Mouse (Mus musculus) activated CD4-positive, CD25-positive, alpha-beta regulatory T cell, adult 9 weeks (primary cell): ENCODE data around the gene Bricd5. TPM values are rescaled to one million over a fixed set of nuclear protein-coding genes. Genes with fewer than 3 reads are reported as not detected.

Source experiments
- polyA plus RNA-seq: library from polyadenylated mRNA; unstranded; fragments of 100-300 nt; shearing (Covaris generic); gene quantifications from one replicate; pipeline ENCODE4 v1.2.1, GENCODE M21; 2017

Bricd5 gene
- polyA plus RNA-seq = not detected

DNA sequence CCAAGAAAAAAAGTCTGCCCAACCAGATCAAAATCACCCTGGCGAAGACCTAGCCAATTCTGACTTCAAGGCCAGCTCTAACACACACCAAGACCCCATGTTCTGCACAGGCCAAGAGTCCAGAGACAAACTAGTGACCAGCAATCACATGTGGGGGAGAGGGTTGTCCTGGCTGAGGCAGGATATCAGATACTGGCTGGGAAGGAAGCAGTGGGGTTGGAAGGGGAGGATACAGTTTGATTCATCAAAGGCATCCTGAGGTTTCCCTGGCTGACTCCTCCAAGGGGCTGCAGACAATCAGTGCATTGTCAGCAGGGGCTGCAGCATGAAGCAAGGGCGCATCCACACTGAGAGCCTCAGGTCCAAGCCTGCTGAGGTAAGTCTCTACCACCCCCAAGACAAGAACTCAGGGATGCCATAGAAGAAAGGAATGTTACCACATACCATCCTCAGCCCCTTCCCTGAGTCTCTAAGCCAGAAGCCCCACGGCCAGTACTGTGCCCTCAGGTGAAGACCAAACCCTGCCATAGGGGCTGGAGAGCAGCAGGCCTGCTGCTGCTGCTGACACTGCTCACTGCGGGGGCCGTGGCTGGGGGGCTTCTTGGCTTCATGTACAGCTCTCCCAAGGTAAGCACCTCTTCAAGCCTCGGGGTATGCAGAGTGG is at the start of gene Bricd5:
Gene Bricd5 (plus strand): TSS at position 273 of the 664 bp plus-strand sequence.

DNA sequence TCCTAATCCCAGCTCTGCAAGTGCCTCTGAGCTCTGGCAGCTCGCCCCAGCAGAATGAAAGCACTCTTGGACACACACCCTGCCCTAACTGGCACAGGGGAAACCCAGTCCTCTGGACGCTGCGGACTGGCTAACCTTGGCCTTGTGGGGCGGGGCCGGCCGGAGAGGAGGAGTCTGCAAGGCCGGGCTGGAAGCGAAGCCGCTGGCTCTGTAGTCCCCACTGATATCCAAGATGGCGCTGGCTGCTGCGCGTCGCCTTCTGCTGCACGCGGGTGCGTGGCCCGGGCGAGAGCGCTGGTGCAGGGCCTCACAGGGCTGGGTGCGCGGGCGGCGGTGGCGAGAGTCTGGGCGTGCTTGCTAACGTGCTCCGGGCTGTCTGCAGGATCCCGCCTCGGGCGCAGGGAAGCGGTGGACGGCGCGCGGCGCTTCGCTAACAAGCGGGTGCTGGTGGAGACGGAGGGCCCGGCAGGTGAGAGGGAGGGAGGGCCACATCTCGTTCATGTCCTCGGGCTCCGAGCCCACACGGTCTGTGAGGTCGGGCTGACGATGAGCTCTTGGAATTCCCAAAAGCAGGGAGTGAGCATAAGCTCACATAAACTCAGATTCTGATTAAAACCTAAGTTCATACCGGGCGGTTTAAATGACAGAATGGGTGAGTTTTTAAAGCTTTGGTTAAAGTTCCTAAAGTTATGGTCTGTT is 47.1 kb upstream of the Bricd5 start, which contains the start of gene Eci1:
Gene Eci1 (plus strand): TSS at position 171 of the 699 bp plus-strand sequence.

DNA sequence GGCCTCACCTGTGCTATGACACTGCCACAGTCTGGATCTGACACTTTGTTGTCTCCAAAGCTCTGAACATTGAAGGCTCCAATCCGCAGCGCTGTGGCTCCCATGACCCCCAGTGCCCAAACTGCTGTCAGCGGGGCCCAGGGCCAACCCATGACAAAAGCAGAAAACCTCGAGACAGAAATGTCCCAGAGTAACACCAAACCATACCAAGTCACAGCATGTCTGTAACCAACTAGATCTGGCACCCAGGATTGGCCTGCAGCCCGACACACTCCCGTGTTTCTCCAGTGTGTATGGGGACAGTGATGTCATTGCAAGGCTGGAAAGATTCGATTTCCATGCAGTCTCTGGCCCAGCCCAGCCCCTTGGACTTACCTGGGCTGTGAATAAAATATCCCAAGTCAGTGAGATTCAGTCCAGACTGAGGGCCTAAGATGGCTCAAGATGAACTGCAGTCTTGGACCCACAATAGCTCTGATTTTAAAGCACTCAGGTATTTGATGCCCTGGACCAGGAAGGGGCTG is 31.0 kb upstream of the Bricd5 start, which contains the start of gene Dnase1l2:
Gene Dnase1l2 (minus strand): TSS at position 474 of the 524 bp plus-strand sequence.

GRCm38 (mm10) chr17:24469910-24470602 is 3.6 kb upstream of the Bricd5 start, which contains the start of the genes E4f1 and Pgp:
Gene E4f1, minus strand, starts transcription at chr17:24470313.
Gene Pgp, plus strand, starts transcription at chr17:24470392.

DNA sequence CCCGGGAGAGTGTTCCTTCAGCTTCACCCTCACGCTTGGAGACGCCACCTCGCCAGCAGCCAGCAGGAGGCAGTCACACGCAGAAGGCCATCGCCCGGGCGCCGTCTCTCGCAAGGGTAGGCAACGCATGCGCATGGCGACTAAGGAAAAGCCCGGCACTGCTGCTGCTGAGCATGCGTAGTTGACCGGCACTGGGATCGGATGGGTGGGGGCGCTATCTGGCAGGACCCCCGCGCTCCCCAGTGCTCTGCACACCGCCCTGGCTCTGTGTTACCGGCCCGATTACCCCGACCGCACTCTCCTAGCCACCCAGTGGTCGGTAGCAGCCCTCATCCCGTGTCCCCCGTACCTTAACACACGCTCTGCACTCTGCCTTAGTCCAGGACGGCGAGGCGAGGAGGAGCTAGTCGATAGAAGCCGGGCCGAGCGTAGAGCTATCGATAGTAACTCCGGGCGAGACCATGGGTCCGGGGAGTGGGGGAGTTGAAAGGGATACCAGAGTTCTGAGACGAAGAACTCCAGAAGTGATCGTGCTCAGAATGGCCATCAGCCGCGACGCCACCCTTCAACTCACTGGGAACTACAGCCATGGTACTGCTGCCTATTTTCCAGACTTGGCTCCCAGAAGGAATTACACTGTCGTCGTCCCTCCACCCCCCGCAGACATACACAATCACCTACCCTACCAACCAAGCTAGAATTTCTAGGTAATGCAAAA is 5.1 kb downstream of the Bricd5 start, which contains the start of gene Mlst8:
Gene Mlst8 (minus strand): TSS at position 416 of the 718 bp plus-strand sequence.

DNA sequence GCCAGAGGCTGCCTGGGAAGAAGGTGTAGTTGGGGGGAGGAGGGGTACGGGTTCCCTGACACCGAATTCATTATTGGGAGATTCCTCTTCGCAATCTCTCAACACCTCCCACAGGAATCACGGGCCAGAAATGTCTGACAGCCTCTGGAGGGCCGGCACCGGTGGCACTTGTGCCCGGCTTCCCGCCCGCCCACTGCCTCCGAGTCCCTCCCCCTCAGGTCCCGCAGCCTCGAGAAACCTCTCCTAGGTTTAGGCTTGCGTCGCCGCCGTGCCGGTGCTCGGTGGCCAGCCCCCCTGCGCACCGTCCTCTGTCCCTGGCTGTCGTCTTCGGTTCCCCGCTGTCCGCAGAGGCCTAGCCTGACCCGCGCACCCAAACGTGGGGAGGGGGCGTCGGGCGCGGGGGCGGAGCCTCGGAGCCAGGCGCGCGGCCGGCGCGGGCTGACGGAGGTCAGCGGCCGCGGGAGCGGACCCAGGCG is 14.5 kb downstream of the Bricd5 start, which contains the start of gene Caskin1:
Gene Caskin1 (plus strand): TSS at position 416 of the 476 bp plus-strand sequence.

Other genes starting within 250 kb of the Bricd5 start
- 7.1 TPM for gene Ccnf, start 222.4 kb upstream of the Bricd5 start, polyA plus RNA-seq
- gene Abca17, start 122.8 kb upstream of the Bricd5 start, polyA plus RNA-seq = 0.39 TPM
- gene Abca3, start 121.9 kb upstream of the Bricd5 start, polyA plus RNA-seq = 41.4 TPM
- 194 TPM for gene Rnps1, start 59.3 kb upstream of the Bricd5 start, polyA plus RNA-seq
- 90.8 TPM for gene Eci1, start 47.2 kb upstream of the Bricd5 start, polyA plus RNA-seq
- gene Dnase1l2, start 30.8 kb upstream of the Bricd5 start, polyA plus RNA-seq = 5.3 TPM
- 70.7 TPM for gene E4f1, start 3.6 kb upstream of the Bricd5 start, polyA plus RNA-seq
- 3.8 TPM for gene Pgp, start 3.5 kb upstream of the Bricd5 start, polyA plus RNA-seq
- gene Mlst8, start 5.2 kb downstream of the Bricd5 start, polyA plus RNA-seq = 28.4 TPM
- 0.11 TPM for gene Caskin1, start 14.7 kb downstream of the Bricd5 start, polyA plus RNA-seq
- 97.6 TPM for gene Traf7, start 54.1 kb downstream of the Bricd5 start, polyA plus RNA-seq
- 6.5 TPM for gene Rab26, start 60.3 kb downstream of the Bricd5 start, polyA plus RNA-seq
- gene Pkd1, start 76.0 kb downstream of the Bricd5 start, polyA plus RNA-seq = 17.8 TPM
- gene Tsc2, start 158.7 kb downstream of the Bricd5 start, polyA plus RNA-seq = 48.8 TPM
- 6.0 TPM for gene Nthl1, start 158.8 kb downstream of the Bricd5 start, polyA plus RNA-seq
- gene Slc9a3r2, start 176.4 kb downstream of the Bricd5 start, polyA plus RNA-seq = not detected
- gene Npw, start 184.6 kb downstream of the Bricd5 start, polyA plus RNA-seq = not detected
- gene Zfp598, start 195.8 kb downstream of the Bricd5 start, polyA plus RNA-seq = 2.3 TPM
- 0.88 TPM for gene Syngr3, start 216.1 kb downstream of the Bricd5 start, polyA plus RNA-seq
- gene Gfer, start 222.3 kb downstream of the Bricd5 start, polyA plus RNA-seq = 7.8 TPM
- 1.4 TPM for gene Noxo1, start 222.3 kb downstream of the Bricd5 start, polyA plus RNA-seq
- gene Tbl3, start 233.8 kb downstream of the Bricd5 start, polyA plus RNA-seq = 60.9 TPM
- gene Rnf151, start 244.2 kb downstream of the Bricd5 start, polyA plus RNA-seq = not detected
- 789 TPM for gene Rps2, start 244.2 kb downstream of the Bricd5 start, polyA plus RNA-seq